Mouse (Mus musculus) kidney, adult 2 months (tissue): Measurements from ENCODE around the gene Flot1. TPM values are rescaled to one million over a fixed set of nuclear protein-coding genes. Genes with fewer than 3 reads are reported as not detected.

Source experiments
- DNase-seq: peaks from one replicate; pipeline ENCODE4 v3.0.0; 2021
- H3K27ac ChIP-seq: fragments of 200-500 bp; 2 replicates; pipeline ENCODE4 v1.5.1; 2012; ENCODE audit warnings: low read depth, low read length, control low read depth, inconsistent platforms; ENCODE audit not compliant: insufficient read depth
- H3K27me3 ChIP-seq: fragments of 200-500 bp; replicated peaks from 2 replicates; pipeline ENCODE4 v1.6.1; 2012; ENCODE audit warnings: mild to moderate bottlenecking, moderate library complexity, low read length, inconsistent platforms; ENCODE audit not compliant: control insufficient read depth, insufficient read depth
- H3K36me3 ChIP-seq: fragments of 200-500 bp; 2 replicates; pipeline ENCODE4 v1.6.1; 2012; ENCODE audit warnings: mild to moderate bottlenecking, moderate library complexity, low read length, inconsistent platforms; ENCODE audit not compliant: control insufficient read depth, insufficient read depth
- H3K4me1 ChIP-seq: fragments of 200-500 bp; 2 replicates; pipeline ENCODE4 v1.6.1; 2011; ENCODE audit warnings: low read length; ENCODE audit not compliant: control insufficient read depth, insufficient read depth
- H3K4me3 ChIP-seq: fragments of 200-500 bp; 2 replicates; pipeline ENCODE4 v1.5.1; 2011; ENCODE audit warnings: mild to moderate bottlenecking, low read depth, low read length, control low read depth; ENCODE audit not compliant: insufficient read depth
- CTCF ChIP-seq: fragments of 200-500 bp; conservative IDR thresholded peaks from 2 replicates; pipeline ENCODE4 v1.5.1; 2011; ENCODE audit warnings: low read depth, mild to moderate bottlenecking, control low read depth, low read length, moderate library complexity, mixed read lengths; ENCODE audit not compliant: insufficient read depth, insufficient read length
- POLR2A ChIP-seq: fragments of 200-500 bp; IDR thresholded peaks from one replicate; pipeline ENCODE4 v1.6.1; 2011; ENCODE audit warnings: low read depth, low read length, control low read depth
- WGBS: fragments of 180-500 bp; shearing (Covaris S2); methylation state at CpG from one replicate; pipeline ENCODE4 v1.1.7; 2018; 5-methylcytosine and 5-hydroxymethylcytosine counted together
- polyA plus RNA-seq: library from polyadenylated mRNA; depleted of rRNA; stranded (reverse); fragments of >200 nt; gene quantifications from 2 replicates; pipeline ENCODE4 v1.2.3, GENCODE M21; 2012

Flot1 gene
- polyA plus RNA-seq, 1 experiment, result 45.3 TPM

DNA sequence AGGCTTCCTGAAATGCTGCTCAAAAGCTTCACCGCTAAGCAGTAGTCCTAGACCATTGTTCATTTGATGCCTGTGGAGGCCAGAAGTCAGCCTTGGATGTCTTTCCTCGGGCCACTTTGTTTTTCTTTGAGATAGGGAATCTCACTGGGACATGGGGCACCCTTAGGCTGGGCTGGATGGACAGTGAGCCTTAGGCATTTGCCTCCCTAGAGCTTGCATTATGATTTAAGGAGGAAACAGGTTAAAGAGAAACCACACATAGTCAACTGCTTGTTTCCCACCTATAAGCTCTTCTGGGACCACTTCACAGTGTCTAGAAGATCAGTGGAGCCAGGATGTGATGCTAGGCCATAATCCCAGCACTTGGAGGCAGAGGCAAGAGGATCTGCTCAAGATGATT lies 36.8 kb downstream of the Flot1 start:
- no peak for TF ChIP-seq POLR2A
- no peak for TF ChIP-seq CTCF
- Histone ChIP-seq H3K4me3 (no peak overlapping the region), H3K36me3 (no peaks in the 10 kb centered on the region), H3K27ac (no peak overlapping the region), H3K4me1 (no peaks in the 10 kb centered on the region; the same call in 1 of the 2 replicates), H3K27me3 (no peaks in the 10 kb centered on the region)
- 62% methylated on average over 2 of the region's 2 CpGs for WGBS
- no peak for DNase-seq

DNA sequence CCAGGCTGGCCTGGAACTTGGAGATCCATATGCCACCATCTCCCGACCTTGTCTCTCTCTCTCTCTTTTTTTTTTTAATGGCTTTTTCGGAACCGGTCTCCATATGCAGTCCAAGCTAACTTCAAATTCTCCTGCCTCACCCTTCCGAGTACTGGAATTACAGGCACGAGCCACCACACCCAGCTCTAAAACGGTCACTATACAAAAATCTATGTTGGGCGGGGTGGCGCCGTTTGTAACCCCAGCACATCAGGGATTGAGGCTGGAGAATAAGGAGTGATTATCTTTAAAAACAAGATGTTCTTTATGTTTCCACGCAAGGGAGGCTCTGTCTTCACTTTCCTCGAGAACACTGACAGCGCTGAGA lies 37.8 kb downstream of the Flot1 start:
- no peaks in the 10 kb centered on the region for H3K27me3 ChIP-seq
- H3K4me1 ChIP-seq, result no peaks in the 10 kb centered on the region; the same call in 1 of the 2 replicates
- DNase-seq, result no peak
- H3K36me3 ChIP-seq, result no peaks in the 10 kb centered on the region
- H3K4me3 ChIP-seq, result peak overlapping the region; percentile 66
- TF ChIP-seq CTCF, result no peak
- no peak for TF ChIP-seq POLR2A
- WGBS, result 7% methylated on average over 12 of the region's 12 CpGs
- no peak overlapping the region for H3K27ac ChIP-seq

DNA sequence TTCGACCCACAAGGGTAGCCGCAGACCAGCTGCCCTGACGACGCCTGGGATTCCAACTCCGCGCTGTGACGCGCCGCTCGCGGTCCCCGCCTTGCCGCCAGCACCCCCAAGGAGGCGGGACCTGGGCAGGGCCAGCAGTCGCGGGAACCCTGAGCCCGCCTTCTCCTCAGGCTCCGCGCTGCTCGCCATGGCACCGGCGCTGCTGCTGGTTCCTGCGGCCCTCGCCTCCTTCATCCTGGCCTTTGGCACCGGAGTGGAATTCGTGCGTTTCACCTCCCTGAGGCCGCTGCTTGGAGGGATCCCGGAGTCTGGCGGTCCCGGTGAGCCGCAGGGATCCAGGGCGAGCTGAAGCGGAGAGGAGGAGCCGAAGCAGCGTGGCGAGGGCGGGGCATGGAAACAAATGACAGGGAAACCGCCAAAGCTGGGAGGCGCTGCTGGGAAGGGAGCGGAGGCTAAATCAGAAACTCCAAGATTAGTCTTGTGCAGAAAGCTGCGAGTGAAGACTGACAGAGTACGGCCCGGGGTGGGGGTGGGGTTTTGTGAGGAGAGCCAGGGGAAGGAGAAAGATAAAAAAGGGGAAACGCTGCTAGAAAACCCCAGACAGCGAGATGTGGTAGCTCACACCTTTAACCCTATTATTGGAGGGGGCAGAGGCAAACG lies 38.3 kb downstream of the Flot1 start, which contains the start of gene Nrm:
Gene Nrm, plus strand, starts transcription at position 121 of the 660 bp plus-strand sequence.
- H3K4me3 ChIP-seq, result peak within 1 kb of the TSS; percentile 66
- no peaks in the 10 kb centered on the region for H3K27me3 ChIP-seq
- H3K27ac ChIP-seq, result peak within 1 kb of the TSS; percentile 33; the same call in 1 of the 2 replicates
- peak; percentile 93 for DNase-seq
- no peaks in the 10 kb centered on the region for H3K36me3 ChIP-seq
- under 1% methylated on average over 47 of the region's 47 CpGs for WGBS
- H3K4me1 ChIP-seq, result no peaks in the 10 kb centered on the region; the same call in 1 of the 2 replicates
- TF ChIP-seq POLR2A (no peak), CTCF (peak; percentile 51)

DNA sequence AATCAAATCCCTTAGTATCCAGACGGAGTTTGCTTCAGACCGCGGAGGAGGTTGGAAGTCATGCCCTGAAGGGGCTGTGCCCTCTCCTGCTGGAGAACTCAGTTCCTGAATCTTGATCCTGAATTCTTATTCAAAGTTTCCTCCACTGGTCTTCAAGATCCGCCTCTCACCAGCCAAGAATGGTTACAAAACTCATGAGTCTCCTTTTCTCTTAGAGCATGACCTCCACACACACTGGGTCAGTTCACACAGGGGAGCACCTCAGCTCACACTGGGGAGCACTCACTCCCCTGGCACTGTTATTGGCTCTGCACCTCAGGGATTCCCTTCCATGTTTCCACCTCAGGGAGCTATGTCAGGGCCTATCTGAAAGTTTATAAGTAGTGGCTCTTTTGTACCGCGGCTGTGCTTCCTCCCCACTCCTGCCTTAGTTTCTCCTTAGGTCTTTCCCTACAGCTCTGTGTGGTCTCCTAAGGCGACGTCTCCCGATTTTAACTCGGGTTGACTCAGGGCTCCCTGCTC lies 41.9 kb downstream of the Flot1 start:
- H3K4me1 ChIP-seq, result no peaks in the 10 kb centered on the region; the same call in 1 of the 2 replicates

DNA sequence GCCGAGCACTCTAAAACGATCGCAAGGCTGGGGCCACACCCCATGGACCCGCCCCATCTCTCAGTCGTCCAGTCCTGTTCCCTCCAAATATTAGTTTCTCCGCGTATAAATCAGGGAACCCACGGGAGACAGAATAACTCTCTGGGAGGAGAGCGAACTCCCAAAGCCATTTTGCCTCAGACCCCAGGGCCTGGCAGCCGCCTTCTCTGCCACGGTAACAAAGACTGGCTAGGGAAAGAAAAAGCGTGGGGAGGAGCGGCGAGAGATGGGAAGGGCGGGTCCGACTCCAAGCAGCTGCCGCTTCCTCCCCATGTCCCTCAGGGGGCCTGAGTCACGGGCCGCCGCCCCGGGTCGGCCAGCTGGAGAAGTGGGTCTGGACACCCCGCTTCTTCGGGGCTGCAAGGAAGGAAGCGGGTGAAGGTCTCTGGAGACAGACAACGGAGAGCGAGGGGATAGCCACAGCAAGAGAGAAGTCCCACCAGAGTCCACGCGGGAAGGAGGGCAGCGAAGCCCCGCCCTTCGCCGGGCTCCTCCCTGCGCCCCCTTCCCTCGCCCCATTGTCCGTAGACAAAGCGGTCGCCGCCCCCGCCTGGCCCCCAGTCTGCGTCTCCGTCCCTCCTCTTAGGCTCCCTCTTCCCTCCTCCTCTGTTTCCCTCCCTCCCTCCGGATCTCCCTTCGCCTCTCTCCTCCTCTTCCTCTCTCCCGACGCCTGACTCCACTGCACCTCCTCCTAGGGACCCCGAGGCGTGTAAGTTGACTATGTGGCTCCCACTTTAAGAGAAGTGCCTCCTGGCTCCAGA lies 42.7 kb downstream of the Flot1 start, which contains the start of gene Ppp1r18:
Gene Ppp1r18, plus strand, starts transcription at position 113 of the 800 bp plus-strand sequence.
- Histone ChIP-seq H3K4me1 (no peaks in the 10 kb centered on the region; the same call in 1 of the 2 replicates), H3K27me3 (no peaks in the 10 kb centered on the region), H3K36me3 (no peaks in the 10 kb centered on the region), H3K4me3 (peak within 1 kb of the TSS; percentile 58), H3K27ac (peak within 1 kb of the TSS; percentile 81)
- WGBS, result 2% methylated on average over 46 of the region's 48 CpGs
- TF ChIP-seq POLR2A, result no peak
- TF ChIP-seq CTCF, result no peak
- peak; percentile 67 for DNase-seq

More for the DNA sequence above, 41.9 kb downstream of the Flot1 start:
- Histone ChIP-seq H3K27me3 (no peaks in the 10 kb centered on the region), H3K36me3 (no peaks in the 10 kb centered on the region), H3K4me3 (no peak overlapping the region; the same call in 1 of the 2 replicates), H3K27ac (peak overlapping the region; percentile 3; the same call in 1 of the 2 replicates)
- WGBS, result 34% methylated on average over 10 of the region's 10 CpGs
- DNase-seq, result no peak
- TF ChIP-seq POLR2A, result no peak
- no peak for TF ChIP-seq CTCF

DNA sequence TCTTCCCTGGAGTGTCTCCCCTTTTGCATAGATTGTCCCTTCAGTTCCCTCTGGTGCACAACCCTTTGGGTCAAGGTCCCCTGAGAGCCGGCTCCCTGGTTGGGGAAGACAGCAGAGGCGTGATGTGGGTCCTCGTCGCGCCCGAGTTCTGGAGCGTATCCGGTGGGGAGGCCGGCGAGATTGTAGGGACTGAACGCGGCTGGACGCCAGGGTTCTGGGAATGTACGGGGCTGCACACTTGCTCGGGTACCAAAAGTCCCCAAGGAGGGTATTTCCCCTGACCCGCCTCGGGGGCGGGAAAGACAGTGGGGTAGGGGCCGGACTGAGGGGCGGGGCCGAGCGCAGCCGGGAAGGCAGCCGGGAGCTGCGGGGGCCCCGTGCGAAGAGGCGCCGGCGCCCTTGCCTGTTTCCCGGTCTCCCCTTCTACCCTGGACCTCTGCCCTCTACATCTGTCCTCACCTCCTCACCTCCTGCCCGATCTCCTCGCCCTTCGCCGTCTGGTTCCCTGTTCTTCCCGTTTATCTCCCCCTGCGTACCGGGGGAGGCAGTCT lies 43.3 kb downstream of the Flot1 start:
- no peaks in the 10 kb centered on the region; the same call in 1 of the 2 replicates for H3K4me1 ChIP-seq
- peak overlapping the region; percentile 58 for H3K4me3 ChIP-seq
- no peaks in the 10 kb centered on the region for H3K36me3 ChIP-seq
- TF ChIP-seq CTCF (no peak), POLR2A (no peak)
- peak; percentile 71 for DNase-seq
- H3K27me3 ChIP-seq, result no peaks in the 10 kb centered on the region
- H3K27ac ChIP-seq, result peak overlapping the region; percentile 93
- under 1% methylated on average over 38 of the region's 38 CpGs for WGBS
